Mouse (Mus musculus) adrenal gland, adult (tissue): ENCODE data around the gene Wdr82.
"Not testable (repeated sequence)": the region's sequence is repeated elsewhere in the genome, so short reads cannot be mapped to it uniquely, and the experiment has no call there.

Source experiments
- DNase-seq, 2 experiments: peaks; one replicate each; pipeline ENCODE4 v3.0.0; 2022 to 2023; ENCODE audit warnings: low spot score in 1 of 2; ENCODE audit not compliant: inconsistent age in 2 of 2

The Wdr82 gene

DNA sequence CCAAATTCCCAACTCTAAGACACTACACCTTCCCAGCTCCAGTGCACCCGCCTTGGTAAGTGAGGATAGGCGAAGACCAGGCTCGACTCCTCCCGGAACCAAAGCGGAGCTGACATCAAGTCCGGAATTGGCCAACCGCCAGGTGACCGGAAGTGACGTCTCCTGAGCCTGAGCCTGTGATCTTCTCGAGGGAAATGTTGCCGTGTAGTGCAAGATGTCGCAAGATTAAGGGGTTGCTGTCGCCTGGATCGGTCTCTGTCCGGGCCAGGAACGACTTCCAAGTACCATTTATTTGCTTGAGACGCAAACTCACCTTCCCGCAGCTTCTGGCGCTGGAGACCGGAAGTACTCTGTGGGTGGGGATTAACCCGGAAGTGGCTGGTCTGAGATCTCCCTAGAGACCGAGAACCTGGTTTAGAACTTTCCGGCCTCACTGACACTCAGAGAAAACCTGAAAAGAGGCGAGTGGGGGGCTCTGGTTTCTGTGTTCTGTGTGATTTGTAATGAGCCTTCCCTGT lies 10.9 kb upstream of the Wdr82 start:
- peak; percentile 95 to 99 for DNase-seq

DNA sequence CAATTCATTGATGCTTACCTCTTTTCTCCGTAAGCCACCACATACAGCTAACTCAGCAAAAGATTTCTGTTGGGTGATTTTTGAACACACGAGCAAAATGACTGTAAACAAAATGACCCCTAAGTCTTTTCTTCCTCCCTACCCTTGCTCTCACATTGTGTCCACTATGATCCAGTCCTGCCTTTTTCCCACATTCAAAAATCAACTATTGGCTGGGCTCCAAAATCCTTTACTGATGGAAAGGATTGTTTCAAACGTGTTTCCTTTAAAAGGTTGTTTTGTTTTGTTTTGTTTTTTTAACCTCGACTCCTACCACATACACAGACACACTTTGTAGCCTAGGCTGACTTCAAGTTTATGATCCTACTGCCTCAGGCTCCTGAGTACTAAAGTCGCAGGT lies 10.3 kb upstream of the Wdr82 start:
- no peak for DNase-seq

DNA sequence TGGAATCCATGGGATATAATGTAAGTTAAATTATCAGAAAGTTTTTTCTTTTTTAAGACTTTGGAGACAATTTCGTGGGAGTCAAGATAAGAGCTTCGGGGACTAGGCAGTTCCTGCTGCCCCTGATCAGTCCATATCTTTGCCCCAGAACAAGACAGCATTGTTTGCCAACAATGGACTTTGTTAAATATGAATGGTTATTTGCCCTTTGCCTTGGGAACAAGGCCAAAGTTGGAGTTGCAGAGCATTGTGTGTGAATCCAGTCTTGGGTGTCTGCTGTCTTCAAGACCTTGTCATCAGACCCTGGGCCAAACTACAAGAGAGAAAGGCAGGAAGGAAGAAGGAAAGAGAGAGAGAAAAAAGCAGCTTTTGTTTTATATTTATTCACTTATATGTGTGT lies 4.0 kb upstream of the Wdr82 start:
- no peak for DNase-seq

DNA sequence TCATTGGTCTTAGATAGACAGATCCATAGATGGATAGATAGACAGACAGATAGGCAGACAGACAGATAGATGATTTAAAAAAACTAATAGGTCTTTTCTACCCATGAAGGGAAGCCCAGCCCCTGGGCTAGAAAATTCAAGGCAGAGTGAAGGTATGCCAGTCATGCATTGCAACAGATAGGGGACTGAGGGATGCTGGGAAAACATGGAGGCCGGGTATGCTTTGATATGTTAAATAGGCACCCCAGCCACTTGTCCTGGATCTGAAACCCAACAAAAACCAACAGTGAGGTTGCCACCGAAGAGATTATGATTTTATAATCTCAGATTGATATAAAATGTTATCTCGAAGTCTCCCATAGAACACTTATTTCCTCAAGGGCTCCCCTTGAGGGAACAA lies 3.5 kb upstream of the Wdr82 start:
- no peak for DNase-seq

DNA sequence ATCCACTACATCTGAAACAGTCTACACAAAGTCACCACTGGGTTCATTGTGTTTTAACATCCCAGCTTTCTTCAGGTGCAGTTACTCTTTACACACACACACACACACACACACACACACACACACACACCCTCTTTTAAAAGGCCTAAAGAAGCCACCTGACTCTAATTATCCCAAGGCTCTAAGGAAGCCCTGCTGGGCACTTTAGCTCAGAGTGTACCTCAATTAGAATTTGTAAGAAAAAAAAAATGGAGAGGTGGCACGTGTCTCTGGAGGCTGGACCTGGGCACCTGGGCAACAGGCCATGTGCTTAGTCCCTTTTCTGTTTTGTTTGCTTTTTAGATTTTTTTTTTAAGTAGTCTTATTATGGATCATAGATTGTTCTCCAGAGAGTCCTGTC lies 3.0 kb upstream of the Wdr82 start:
- DNase-seq = no peak

DNA sequence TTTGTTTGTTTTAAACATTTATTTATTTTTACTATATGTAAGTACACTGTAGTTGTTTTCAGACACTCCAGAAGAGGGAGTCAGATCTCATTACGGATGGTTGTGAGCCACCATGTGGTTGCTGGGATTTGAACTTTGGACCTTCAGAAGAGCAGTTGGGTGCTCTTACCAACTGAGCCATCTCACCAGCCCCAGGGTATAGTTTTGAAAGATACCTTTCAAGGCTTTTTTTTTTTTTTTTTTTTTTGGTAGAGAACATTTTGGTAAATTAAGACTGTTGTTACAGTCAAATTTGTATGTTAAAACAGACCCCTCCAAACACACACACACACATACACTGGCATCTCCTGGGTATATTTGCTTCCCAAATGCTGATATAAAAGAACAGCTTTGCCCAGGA lies 1.7 kb upstream of the Wdr82 start:
- not testable (repeated sequence) for DNase-seq

DNA sequence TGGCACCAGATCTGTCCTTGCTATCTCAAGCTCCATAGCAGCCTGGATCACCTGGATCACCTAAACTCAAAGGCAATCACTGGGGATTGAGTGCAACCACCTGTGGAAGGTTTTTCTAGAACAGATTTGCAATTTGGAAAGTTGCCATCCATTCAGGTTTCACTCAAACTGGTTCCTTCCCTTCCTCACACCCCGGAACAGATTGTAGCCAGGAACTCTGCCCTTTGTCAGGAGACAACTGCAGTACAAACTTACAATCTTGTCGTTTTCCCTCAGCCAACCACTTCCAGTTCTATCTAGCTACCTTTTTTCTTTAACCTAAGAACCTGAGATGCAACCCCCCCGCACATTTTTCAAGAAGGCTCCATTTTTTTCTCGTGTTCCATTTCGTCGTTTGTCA lies 811 bp upstream of the Wdr82 start:
- no peak for DNase-seq

DNA sequence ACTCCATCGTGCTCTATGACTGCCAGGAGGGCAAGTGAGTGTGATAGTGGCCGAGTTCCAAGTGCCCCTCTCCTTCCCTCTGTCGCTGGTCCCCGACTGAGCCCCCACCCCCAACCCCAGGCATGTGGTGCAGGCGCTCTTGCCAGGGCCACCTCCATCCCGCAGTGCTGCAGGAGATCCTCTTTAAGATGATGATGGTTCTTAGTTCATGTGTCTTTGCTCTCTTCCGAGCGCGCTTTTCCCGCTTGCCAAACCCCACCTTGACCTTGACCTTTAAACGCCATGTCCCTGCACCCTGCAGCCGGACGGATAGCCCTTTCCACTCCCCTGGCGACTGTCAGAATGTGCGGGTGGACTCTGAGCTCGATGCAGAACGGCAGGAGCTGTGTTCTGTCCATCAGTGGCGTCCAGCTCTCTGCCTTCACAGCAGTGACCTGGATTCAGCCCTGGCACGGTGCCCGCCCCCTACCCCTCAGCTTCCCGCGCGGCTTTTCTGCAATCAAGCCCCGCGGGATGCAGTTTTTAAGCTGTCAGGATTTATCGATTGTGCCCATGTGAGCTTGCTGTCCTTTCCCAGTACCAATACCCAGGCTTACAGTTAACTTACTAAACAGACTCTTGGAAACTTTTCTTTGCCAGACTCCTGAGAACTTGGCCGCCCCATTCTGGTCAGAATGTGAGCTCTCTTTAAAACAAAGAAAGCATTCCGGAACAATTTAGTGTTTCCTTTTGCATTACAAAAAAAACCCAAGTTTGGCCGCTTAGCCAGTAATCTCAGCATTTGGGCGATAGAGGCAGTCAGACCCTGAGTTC lies 824 bp downstream of the Wdr82 start:
- DNase-seq = peak; percentile 88 to 95

DNA sequence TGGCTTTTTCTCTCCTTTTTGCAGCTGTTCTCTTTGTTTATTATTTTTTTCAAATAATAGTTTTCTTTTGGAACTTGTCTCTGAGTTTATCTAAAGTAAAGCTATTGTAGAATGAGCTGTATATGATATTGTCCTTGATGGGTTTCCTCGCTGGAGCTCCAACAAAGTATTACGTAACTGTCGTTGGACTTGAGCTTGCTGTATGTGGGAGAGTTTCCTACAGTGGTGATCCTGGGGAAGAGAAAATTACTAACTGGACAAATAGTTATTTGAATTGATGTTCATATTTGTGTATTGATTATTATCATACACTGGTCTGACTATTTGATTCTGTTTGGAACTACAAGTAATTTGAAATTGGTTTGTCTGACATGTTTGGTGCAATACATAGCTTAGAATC lies 1.8 kb downstream of the Wdr82 start:
- peak in 1 of 2 experiments; percentile 69 for DNase-seq

DNA sequence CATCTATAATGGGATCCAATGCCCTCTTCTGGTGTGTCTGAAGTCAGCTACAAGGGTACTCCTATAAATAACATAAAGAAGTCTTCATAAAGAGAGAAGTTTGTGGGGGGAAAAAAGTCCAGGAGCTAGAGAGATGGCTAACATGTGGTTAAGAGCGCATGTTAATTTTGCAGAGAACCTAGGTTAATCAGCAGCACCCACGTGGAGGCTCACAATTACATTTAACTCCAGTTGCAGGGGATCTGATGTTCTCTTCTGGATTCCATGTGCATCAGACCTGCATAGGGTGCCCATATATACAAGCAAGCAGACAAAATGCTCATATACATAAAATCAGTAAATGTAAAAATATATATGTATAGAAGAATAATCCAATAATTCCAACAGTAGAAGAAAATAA lies 2.6 kb downstream of the Wdr82 start:
- DNase-seq = no peak

DNA sequence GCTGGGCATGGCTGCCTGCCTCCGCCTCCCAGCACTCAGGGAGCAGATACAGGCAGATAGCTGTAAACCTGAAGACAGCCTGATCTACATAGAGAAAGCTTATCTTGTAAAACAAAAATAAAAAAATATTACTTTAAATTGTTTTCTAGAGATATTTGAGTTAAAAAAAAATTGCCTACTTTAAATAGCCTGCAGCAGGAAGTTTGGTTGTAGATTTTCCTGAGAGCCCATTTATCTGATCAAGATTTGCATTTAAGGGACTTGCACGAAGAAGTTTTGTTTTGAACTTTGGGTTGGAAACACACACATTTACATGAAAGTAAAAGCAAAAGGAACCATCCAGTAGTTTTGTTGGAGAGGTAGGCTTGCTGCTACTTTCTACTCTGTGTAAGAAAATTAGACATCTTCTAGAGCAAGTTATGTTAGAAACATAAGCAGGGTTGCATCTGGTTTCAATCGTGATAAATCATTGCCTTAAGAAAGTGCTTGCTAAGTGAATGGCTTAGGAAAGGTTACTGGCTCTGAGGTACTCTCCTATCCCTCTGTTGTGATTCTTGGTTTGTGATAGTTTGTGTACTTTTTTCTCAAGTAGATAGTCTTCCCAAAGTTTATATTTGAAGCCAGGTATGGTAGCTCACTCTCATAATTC lies 4.9 kb downstream of the Wdr82 start:
- peak in 1 of 2 experiments; percentile 22 for DNase-seq

DNA sequence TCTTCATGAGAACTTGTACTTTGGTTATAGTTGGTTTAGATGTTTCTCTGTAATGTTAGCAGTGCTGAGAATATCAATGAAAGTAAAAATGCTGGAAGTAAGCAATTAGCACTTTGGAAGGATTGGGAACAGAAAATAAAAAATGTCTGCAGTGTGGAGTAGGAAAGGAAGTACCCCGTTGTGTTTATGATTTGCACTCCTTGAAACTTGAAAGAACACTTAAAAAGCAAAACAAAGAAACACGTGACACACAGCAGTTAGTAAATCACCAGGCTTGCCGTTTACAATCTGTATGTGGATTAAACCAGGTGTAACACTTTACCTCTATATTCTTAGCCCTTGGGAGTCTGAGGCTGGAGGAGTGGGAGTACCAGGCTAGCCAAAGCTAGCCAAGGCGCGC lies 6.0 kb downstream of the Wdr82 start:
- no peak for DNase-seq

DNA sequence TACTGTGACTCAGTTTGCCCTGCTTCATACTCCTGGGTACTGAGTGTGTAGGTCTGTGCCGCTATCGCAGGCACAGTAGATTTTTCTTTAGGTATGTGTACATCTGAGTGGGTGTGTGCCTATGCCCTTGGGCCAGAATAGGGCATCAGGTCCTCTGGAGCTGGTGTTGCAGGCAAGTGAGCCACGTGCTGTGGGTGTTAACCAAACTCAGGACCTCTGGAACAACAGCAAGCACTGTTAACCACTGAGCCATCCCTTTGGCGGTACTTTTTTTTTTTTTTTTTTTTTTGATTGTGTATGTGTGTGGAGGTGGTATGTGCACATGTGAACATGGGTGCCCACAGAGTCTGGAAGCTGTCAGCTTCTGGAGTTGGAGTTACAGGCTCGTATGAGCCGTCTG lies 7.1 kb downstream of the Wdr82 start:
- DNase-seq = no peak

DNA sequence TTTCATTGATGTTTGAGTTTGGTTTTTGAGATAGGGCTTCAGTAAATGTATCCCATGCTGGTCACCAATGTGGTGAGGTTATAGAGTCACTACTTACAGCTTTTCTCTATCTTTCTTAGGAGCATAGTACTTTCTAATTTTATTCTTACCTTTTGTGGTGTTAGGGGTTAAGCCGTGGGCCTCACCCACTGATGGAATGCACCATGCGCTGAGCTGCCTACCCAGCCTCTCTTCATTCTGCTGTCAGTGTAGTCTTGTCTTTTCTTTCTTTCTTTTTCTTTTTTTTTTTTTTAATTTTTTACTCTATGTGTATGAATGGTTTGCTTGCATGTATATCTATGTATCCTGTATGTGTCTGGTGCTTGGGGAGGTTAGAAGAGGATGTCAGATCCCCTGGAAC lies 8.7 kb downstream of the Wdr82 start:
- no peak for DNase-seq

DNA sequence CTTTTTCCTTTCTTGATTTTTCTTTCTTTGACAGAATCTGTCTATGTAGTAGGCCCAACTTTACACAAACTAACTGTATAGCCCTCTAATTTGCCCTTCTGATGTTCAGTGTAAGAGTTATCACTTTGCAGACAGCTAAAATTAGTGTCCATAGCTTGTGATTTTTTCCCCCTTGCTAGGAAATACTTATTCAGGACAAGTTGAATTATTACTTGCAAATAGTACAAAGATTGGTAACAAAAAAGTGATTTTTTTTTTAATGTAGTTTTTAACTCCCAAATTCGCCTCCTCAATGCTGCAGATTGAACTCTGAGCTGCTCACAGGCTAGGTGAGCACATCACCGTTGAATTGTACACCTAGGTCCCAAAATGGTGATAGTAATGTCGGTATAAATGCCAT lies 9.2 kb downstream of the Wdr82 start:
- DNase-seq = no peak

DNA sequence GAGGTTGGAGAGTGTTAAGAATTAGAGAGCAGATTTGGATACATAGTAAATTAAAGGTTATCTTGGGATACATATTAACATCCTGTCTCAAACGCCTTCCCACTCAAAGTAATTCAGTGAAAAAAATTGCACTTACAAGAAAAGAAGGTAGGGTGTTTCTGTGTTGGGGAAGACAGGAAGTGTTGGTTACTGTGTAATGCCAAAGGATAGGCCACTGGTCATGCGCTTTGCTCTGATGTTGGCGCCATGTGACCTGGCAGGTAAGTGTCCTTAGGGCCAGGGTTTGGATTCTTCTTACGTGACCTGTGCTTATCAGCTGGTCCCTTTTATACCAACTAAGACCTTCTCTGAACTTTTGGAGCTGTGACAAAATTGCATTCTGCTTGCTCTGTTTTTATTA lies 11.4 kb downstream of the Wdr82 start:
- DNase-seq = peak in 1 of 2 experiments; percentile 29

DNA sequence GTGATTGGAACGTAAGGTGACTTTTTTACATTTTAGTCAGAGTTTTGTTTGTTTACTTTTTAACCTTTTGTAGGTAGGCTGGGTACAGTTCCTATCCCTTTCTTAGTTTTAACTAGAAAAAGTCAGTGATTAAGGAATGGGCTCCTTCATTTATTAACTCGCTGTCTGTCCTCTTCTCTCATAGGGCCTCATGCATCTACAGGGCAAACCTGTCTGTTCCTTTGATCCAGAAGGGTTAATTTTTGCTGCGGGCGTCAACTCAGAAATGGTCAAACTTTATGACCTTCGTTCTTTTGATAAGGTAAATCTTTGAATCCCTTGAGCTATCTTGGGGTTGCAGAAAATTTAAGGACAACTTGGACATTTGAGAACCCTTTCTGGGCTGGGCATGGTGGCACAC lies 13.3 kb downstream of the Wdr82 start:
- DNase-seq = no peak

DNA sequence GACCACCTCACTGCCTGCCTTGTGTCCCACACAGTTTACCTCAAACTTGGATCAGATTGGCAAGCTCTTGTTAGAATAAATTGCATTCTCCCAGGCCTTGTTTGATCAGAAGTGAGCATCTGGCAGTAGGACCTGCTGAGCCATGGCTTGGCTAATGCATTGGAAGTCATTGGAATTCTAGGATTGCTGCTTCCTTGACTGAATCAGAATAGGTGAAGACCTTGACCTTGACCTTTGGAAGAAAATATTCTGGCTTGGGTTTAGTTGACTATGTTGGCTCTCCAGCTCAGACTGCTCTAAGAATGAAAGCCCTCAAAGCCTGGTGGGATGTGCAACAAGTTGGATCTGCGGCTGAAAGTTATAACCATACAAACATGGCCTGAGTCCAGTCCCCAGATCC lies 20.6 kb downstream of the Wdr82 start:
- peak in 1 of 2 experiments; percentile 82 for DNase-seq

DNA sequence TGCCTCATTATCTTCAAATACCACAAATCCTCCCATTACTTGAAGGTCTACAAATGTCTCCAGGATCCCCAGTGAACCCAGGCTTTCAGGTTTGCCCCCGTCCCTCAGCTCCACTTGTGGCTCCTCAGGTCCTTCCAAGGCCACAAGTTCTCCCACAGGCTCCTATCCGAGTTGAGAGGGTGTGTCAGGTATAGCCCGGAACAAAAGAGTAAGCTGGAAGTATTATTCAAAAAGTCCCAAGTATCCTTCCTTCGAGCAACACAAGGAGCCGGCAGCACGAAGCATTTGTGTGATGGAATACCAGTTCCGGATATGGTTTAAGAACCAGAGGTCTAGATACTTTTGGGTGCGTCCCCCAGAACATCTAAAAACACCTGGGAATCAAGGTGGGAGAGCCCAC lies 21.3 kb downstream of the Wdr82 start:
- peak in 1 of 2 experiments; percentile 8 for DNase-seq

DNA sequence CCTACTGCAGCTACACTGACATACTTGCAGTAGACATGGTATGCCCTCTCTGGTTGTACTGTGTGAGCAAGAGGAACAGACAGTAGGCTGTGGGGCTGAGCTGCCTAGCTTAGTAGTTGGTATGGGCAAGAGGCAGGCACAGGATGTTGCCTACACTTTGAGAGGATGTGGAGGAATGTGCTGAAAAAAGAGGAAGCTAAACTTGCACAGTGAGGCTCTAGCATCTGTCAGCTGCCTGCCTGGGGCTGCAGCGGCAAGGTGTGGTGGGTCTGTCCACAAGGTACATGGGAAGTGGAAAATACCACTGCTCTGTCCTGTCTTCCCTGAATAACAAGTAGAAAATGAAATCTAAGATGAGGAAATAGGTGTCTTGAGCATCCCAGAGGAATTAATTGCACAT lies 22.3 kb downstream of the Wdr82 start:
- peak in 1 of 2 experiments; percentile 13 for DNase-seq

DNA sequence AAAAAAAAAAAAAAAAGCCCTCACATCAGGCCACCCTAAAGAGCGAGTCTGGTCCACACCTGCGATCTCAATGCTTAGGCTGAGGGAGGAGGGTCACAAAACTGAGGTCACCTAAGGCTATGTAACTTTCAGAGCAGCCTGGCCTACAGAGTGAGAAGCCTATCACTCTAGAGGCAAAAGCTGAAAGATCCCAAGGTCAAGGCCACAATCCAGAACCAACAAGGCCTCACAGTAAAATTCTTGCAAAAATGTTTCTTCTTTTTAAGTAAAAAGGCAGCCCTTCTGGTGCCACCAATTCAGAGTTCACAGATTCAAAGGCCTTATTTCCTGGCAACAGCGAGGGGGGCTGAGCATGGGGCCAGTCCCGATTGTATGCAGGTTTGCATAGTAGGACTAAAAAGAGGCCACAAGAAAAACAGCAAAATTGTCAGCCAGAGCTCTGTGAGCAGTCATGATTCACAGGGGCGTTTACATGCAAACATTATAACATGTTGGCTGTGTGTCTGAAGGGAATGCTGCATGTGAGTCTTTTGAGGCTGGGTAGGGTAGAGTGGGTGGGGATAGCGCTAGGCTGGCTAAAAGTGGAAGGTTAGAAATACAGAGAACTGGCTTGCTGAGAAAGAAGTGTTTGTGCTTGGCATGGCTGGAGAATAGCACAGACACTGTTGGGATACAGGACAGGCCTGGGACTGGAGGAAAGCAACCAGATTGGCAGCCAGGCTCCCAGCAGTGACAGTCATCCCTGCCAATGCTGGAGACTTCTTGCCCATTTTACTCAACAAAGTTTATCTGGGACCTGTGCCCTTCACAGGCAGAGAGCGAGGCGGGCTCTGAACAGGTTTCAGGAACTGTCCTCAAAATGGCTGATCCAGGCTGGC lies 23.4 kb downstream of the Wdr82 start:
- peak in 1 of 2 experiments; percentile 80 for DNase-seq
